Mouse (Mus musculus): ENCODE results near the gene Akap5. TPM values are rescaled to one million over a fixed set of nuclear protein-coding genes. Genes with fewer than 3 reads are reported as not detected.

Akap5 gene
- polyA plus RNA-seq, 1 experiment from 2014 or later = 0.43 TPM

DNA sequence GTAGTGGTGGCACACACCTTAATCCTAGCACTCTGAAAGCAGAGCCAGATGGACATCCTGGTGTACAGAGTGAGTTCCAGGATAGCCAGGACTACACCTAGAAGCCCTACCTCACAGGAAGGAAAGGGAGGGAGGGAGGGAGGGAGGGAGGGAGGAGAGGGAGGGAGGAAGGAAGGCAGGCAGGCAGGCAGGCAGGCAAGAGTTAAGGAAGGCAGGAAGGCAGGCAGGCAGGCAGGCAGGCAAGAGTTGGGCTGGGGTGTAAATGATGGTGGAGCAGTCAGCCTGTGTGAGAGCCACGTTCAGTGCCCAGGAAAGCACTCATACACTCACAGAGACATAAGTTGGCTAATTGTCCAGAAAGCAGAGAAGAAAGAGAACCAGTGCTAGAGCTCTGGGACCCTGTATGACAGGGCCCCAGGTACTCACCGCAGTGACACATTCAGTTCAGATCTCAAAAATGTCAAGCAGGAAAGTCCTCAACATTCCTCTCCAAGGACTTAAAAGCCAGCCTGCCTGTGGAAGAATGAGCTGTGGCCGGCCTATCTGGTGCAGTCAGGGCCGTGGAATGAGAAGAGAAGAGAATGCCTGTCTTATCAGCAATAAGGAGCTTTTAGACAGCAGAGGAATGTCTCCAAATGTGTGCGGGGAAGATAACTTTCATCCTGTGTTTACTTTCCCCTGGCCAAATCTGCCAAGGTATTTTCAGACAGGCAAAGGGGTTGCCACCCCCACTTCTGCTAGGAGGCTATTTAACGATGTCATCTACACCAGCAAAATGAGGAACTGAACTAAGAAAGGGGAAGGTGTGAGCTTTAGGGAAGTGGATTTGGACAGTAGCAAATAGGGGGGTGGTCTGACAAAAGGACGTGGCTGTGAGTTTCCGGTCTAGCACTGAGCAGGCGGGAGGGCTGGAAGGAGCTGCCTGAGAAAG is 6.1 kb upstream of the Akap5 start:
- Histone ChIP-seq H3K9me3 (replicated peaks; ENCODE audit: low read length) (no peaks in the 10 kb centered on the region), H3K27ac (no peak overlapping the region), H3K36me3 (ENCODE audit: insufficient read depth, low read length) (peaks cover 25% of the 10 kb centered on the region), H3K4me1 (replicated peaks; ENCODE audit: insufficient read depth, low read length) (no peaks in the 10 kb centered on the region), H3K4me2 (ENCODE audit: low read length) (no peak overlapping the region), H3K4me3 (replicated peaks; ENCODE audit: low read depth, low read length) (no peak overlapping the region), H3K27me3 (ENCODE audit: insufficient read depth, low read length) (no peaks in the 10 kb centered on the region), H3K9ac (ENCODE audit: low read depth, low read length) (no peak overlapping the region)
- ATAC-seq (replicated peaks; ENCODE audit: low FRiP score, low read depth) (no peak), DNase-seq (ENCODE audit: low spot score) (peak; percentile 7)
- TF ChIP-seq CTCF (IDR thresholded peaks at IDR 0.05; ENCODE audit: low read depth) = no peak
- 56% methylated on average over 9 of the region's 9 CpGs for WGBS

- Histone ChIP-seq H3K4me3 (replicated peaks; ENCODE audit: low read depth, low read length) (no peak overlapping the region), H3K27me3 (ENCODE audit: insufficient read depth, low read length) (no peaks in the 10 kb centered on the region), H3K27ac (no peak overlapping the region), H3K9ac (ENCODE audit: low read depth, low read length) (no peak overlapping the region), H3K4me2 (ENCODE audit: low read length) (no peak overlapping the region), H3K4me1 (replicated peaks; ENCODE audit: insufficient read depth, low read length) (peaks cover 4% of the 10 kb centered on the region; the same call in 1 of the 2 replicates), H3K36me3 (ENCODE audit: insufficient read depth, low read length) (no peaks in the 10 kb centered on the region), H3K9me3 (replicated peaks; ENCODE audit: low read length) (no peaks in the 10 kb centered on the region)
- ATAC-seq (replicated peaks; ENCODE audit: low FRiP score, low read depth) = no peak
- DNase-seq (ENCODE audit: low spot score) = no peak
- 84% methylated on average over 23 of the region's 23 CpGs for WGBS
- TF ChIP-seq CTCF (IDR thresholded peaks at IDR 0.05; ENCODE audit: low read depth) = no peak
These were observed 1.9 kb downstream of the Akap5 start for GRCm38 (mm10) chr12:76326437-76327220.

DNA sequence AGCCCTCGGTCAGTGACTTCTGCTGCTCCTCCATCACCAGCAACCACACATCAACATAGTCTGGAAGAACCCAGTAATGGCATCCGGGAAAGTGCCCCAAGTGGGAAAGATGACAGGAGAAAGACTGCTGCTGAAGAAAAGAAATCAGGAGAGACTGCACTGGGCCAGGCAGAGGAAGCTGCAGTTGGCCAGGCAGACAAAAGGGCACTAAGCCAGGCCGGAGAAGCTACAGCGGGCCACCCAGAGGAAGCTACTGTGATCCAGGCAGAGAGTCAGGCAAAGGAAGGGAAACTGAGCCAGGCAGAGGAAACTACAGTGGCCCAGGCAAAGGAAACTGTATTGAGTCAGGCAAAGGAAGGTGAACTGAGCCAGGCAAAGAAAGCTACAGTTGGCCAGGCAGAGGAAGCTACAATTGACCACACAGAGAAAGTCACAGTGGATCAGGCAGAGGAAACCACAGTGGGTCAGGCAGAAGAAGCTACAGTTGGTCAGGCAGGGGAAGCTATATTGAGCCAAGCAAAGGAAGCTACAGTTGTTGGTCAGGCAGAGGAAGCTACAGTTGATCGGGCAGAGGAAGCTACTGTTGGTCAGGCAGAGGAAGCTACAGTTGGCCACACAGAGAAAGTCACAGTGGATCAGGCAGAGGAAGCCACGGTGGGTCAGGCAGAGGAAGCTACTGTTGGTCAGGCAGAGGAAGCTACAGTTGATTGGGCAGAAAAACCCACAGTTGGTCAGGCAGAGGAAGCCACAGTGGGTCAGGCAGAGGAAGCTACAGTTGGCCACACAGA is 4.1 kb downstream of the Akap5 start:
- DNase-seq (ENCODE audit: low spot score) (no peak), ATAC-seq (replicated peaks; ENCODE audit: low FRiP score, low read depth) (no peak)
- no peaks in the 10 kb centered on the region for H3K36me3 ChIP-seq (ENCODE audit: insufficient read depth, low read length)
- H3K4me1 ChIP-seq (replicated peaks; ENCODE audit: insufficient read depth, low read length) = peaks cover 4% of the 10 kb centered on the region; the same call in 1 of the 2 replicates
- WGBS = 84% methylated on average over 6 of the region's 6 CpGs
- no peak overlapping the region for H3K4me2 ChIP-seq (ENCODE audit: low read length)
- TF ChIP-seq CTCF (IDR thresholded peaks at IDR 0.05; ENCODE audit: low read depth) = no peak
- no peaks in the 10 kb centered on the region for H3K9me3 ChIP-seq (replicated peaks; ENCODE audit: low read length)
- no peaks in the 10 kb centered on the region for H3K27me3 ChIP-seq (ENCODE audit: insufficient read depth, low read length)
- no peak overlapping the region for H3K27ac ChIP-seq
- no peak overlapping the region for H3K4me3 ChIP-seq (replicated peaks; ENCODE audit: low read depth, low read length)
- H3K9ac ChIP-seq (ENCODE audit: low read depth, low read length) = no peak overlapping the region

DNA sequence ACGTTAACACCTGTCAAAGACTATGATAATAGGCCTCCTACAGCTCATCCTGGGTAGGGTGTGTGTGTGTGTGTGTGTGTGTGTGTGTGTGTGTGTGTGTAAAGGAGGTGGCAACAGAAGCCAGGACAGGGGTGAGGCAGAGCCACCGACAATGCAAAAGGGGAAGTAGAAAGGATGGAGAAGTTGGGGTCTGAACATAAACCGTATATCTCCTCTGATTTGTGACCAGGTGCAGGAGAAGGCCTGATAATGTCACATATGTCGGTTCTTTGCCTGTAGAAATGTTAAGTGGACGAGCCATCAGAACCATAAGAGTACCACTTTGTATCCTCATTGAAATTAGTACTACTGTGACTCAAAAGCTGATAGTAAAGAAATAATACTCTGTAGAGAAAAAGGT is 9.0 kb downstream of the Akap5 start:
- Histone ChIP-seq H3K9ac (ENCODE audit: low read depth, low read length) (no peak overlapping the region), H3K9me3 (replicated peaks; ENCODE audit: low read length) (no peaks in the 10 kb centered on the region), H3K4me2 (ENCODE audit: low read length) (no peak overlapping the region), H3K27me3 (ENCODE audit: insufficient read depth, low read length) (no peaks in the 10 kb centered on the region), H3K4me1 (replicated peaks; ENCODE audit: insufficient read depth, low read length) (no peaks in the 10 kb centered on the region), H3K36me3 (ENCODE audit: insufficient read depth, low read length) (no peaks in the 10 kb centered on the region), H3K4me3 (replicated peaks; ENCODE audit: low read depth, low read length) (no peak overlapping the region), H3K27ac (no peak overlapping the region)
- no peak for ATAC-seq (replicated peaks; ENCODE audit: low FRiP score, low read depth)
- 93% methylated on average over 5 of the region's 5 CpGs for WGBS
- no peak for DNase-seq (ENCODE audit: low spot score)
- no peak for TF ChIP-seq CTCF (IDR thresholded peaks at IDR 0.05; ENCODE audit: low read depth)

DNA sequence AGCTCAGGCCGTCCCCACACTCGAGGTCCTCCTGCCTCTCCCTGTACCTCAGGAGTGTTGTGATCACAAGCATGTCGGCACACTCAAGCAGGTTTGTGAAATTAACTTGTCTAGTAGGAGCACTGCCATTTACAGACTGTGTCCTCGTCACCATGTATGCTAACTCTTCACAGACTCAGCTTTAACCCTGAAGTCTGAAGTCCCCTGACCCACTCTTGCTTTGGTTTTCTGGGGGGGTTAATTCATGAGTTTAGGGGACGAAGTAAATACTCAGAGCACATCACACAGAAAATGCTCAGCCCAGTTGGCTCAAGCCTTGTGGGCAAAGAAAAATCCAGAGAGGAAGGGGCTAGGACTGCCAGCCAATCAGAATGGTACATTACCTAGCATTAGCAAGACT is 10.9 kb downstream of the Akap5 start:
- Histone ChIP-seq H3K9me3 (replicated peaks; ENCODE audit: low read length) (no peaks in the 10 kb centered on the region), H3K9ac (ENCODE audit: low read depth, low read length) (no peak overlapping the region), H3K27me3 (ENCODE audit: insufficient read depth, low read length) (no peaks in the 10 kb centered on the region), H3K4me3 (replicated peaks; ENCODE audit: low read depth, low read length) (no peak overlapping the region), H3K36me3 (ENCODE audit: insufficient read depth, low read length) (no peaks in the 10 kb centered on the region), H3K4me1 (replicated peaks; ENCODE audit: insufficient read depth, low read length) (no peaks in the 10 kb centered on the region), H3K4me2 (ENCODE audit: low read length) (no peak overlapping the region), H3K27ac (no peak overlapping the region)
- DNase-seq (ENCODE audit: low spot score) = no peak
- no peak for ATAC-seq (replicated peaks; ENCODE audit: low FRiP score, low read depth)
- TF ChIP-seq CTCF (IDR thresholded peaks at IDR 0.05; ENCODE audit: low read depth) = no peak
- 75% methylated on average over 5 of the region's 5 CpGs for WGBS

All from kidney, postnatal 0 days (tissue).